Mouse (Mus musculus) heart, postnatal 0 days (tissue): ENCODE data around the gene Arl15. TPM values are rescaled to one million over a fixed set of nuclear protein-coding genes. Genes with fewer than 3 reads are reported as not detected.

ENCODE experiments used
- ATAC-seq: fragments of 200-750 bp; cut with Nextera tagmentation; 2 replicates; pipeline ENCODE4 v1.8.0; 2017; ENCODE audit warnings: low read depth, moderate number of reproducible peaks, moderate library complexity; ENCODE audit not compliant: insufficient read depth
- DNase-seq: peaks from one replicate; pipeline ENCODE4 v3.0.0-alpha.2; 2016; ENCODE audit warnings: low spot score
- H3K27ac ChIP-seq: fragments of 300-500 bp; sonication (generic); 2 replicates; pipeline ENCODE4 v1.5.1; 2014; ENCODE audit warnings: low read depth, mild to moderate bottlenecking
- H3K27me3 ChIP-seq: fragments of 300-500 bp; sonication (generic); 2 replicates; pipeline ENCODE4 v1.6.1; 2014; ENCODE audit warnings: low read length, mixed read lengths; ENCODE audit not compliant: control insufficient read depth, insufficient read depth
- H3K36me3 ChIP-seq: fragments of 300-500 bp; sonication (generic); replicated peaks from 2 replicates; pipeline ENCODE4 v1.6.1; 2014; ENCODE audit warnings: low read length, mixed read lengths; ENCODE audit not compliant: control insufficient read depth, insufficient read depth
- H3K4me1 ChIP-seq: fragments of 300-500 bp; sonication (generic); 2 replicates; pipeline ENCODE4 v1.6.1; 2014; ENCODE audit warnings: antibody characterized with exemption; ENCODE audit not compliant: control insufficient read depth, insufficient read depth
- H3K4me2 ChIP-seq: fragments of 300-500 bp; sonication (generic); 2 replicates; pipeline ENCODE4 v1.6.1; 2014; ENCODE audit warnings: low read depth, mild to moderate bottlenecking, low read length, moderate library complexity
- H3K4me3 ChIP-seq: fragments of 300-500 bp; sonication (generic); 2 replicates; pipeline ENCODE4 v1.5.1; 2014; ENCODE audit warnings: low read depth, low read length
- H3K9ac ChIP-seq: fragments of 300-500 bp; sonication (generic); replicated peaks from 2 replicates; pipeline ENCODE4 v1.6.1; 2014; ENCODE audit warnings: low read depth, low read length, mixed read lengths
- H3K9me3 ChIP-seq: fragments of 300-500 bp; sonication (generic); replicated peaks from 2 replicates; pipeline ENCODE4 v1.6.1; 2016; ENCODE audit warnings: low read length; ENCODE audit not compliant: control insufficient read depth
- CTCF ChIP-seq: IDR thresholded peaks from 2 replicates; pipeline ENCODE4 v1.5.1; 2016; ENCODE audit warnings: antibody characterized with exemption, control low read depth, low read depth
- EP300 ChIP-seq: IDR thresholded peaks from 2 replicates; pipeline ENCODE4 v1.6.1; 2016; ENCODE audit warnings: antibody characterized with exemption, low read depth
- WGBS: fragments of 180-500 bp; shearing (Covaris S2); extraction: QIAGEN DNeasy Blood & Tissue Kit; methylation state at CpG from one replicate; pipeline ENCODE4 v1.1.7; 2014; 5-methylcytosine and 5-hydroxymethylcytosine counted together
- polyA plus RNA-seq: library from polyadenylated mRNA; unstranded; fragments of >200 nt; fragmentation: Nextera tagmentation; extraction: Ambion mirVana; gene quantifications from 2 replicates; pipeline ENCODE4 v1.2.1, GENCODE M21; 2015
- total RNA-seq: library from RNA; depleted of rRNA; stranded (reverse); fragments of >200 nt; gene quantifications from 2 replicates; pipeline ENCODE4 v1.2.3, GENCODE M21; 2014; ENCODE audit warnings: low replicate concordance

Arl15 gene
- total and polyA plus RNA-seq, 2 experiments from 2014 or later = 3.9 to 16.5 TPM

DNA sequence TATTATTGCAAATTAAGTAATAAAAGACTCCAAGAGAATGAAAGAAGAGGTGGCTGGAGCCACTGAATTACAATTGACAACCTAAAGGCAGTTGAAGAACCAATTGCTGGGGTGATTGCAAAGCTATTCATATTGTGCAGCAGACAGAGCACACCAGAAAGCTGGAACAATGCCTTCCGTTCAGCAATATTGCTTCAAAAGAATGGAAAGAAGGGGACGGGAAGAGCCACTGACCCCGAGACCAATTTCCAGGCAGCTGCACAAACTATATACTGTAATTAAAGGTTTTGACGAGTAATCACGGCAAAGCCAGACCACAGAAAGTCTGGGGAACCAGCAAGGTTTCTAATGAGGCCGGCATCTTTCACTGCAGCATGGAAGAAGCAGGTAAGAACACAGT, 181.4 kb downstream of the Arl15 start:
- no peak for ATAC-seq
- 80% methylated on average over 6 of the region's 6 CpGs for WGBS
- H3K9me3 ChIP-seq = no peaks in the 10 kb centered on the region
- no peak overlapping the region for H3K9ac ChIP-seq
- no peaks in the 10 kb centered on the region for H3K36me3 ChIP-seq
- DNase-seq = no peak
- H3K4me3 ChIP-seq = no peak overlapping the region
- no peaks in the 10 kb centered on the region for H3K27me3 ChIP-seq
- H3K4me2 ChIP-seq = no peak overlapping the region
- H3K27ac ChIP-seq = no peak overlapping the region
- no peaks in the 10 kb centered on the region for H3K4me1 ChIP-seq
- no peak for TF ChIP-seq CTCF
- TF ChIP-seq EP300 = no peak

DNA sequence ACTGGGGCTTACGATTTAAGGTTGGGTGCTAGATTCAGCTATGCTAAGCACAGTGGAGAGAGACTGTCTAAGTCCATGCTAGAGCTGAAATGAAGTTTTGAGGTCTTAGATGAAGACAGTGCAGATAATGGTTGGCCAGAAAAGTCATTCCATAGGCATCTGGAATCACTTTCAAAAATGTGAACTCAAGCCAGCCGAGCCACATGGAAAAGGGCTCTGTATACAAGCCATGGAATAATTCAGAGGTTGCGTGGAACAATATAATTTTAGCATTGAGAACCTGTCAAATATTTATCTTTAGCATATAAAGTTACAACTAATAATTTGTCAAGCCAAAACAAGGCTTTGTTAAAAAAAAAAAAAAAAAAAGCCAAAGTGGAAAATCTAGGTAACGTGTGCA, 182.6 kb downstream of the Arl15 start:
- Histone ChIP-seq H3K36me3 (no peaks in the 10 kb centered on the region), H3K9me3 (no peaks in the 10 kb centered on the region), H3K9ac (no peak overlapping the region), H3K27ac (no peak overlapping the region), H3K27me3 (no peaks in the 10 kb centered on the region), H3K4me1 (no peaks in the 10 kb centered on the region), H3K4me2 (no peak overlapping the region), H3K4me3 (no peak overlapping the region)
- DNase-seq (no peak), ATAC-seq (no peak)
- TF ChIP-seq CTCF = no peak
- no peak for TF ChIP-seq EP300
- WGBS = 87% methylated on average over 4 of the region's 4 CpGs

DNA sequence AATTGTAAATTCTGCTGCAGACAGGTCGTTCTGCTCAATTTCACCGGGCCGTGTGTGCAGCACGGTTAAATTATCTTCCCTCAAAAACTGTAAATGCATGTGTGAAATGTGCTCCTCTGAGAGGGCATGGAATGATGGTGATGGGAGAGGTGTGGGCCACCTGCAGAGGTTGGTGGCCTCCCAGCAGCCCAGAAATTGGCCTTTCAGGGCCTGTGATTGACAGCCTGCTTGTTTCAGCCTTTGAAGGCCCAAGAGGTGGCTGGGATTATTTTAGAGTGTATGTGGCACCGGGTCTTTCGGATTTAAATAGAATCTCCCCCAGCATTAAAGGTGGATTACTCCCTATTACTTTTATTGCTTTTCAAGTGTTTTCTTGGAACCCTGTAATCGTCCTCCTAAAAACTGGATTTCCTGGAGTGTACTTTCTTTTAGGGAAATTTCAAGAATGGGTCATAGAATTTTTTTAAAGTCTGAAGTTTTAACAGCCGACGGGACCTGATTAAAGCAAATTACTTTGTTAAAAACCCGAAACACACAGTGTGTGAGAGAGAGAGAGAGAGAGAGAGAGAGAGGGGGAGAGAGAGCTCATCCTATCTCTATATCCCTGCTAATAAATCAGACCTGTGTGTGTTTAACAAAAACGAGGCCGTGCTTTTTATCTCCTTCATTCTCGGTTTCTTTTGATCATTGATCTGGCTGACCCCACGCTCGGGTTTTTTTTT, 186.6 kb downstream of the Arl15 start:
- Histone ChIP-seq H3K36me3 (no peaks in the 10 kb centered on the region), H3K4me3 (no peak overlapping the region), H3K4me1 (no peaks in the 10 kb centered on the region), H3K27me3 (no peaks in the 10 kb centered on the region), H3K9ac (no peak overlapping the region), H3K27ac (no peak overlapping the region), H3K9me3 (no peaks in the 10 kb centered on the region), H3K4me2 (no peak overlapping the region)
- WGBS = 71% methylated on average over 15 of the region's 15 CpGs
- TF ChIP-seq EP300 (no peak), CTCF (no peak)
- no peak for ATAC-seq
- no peak for DNase-seq

DNA sequence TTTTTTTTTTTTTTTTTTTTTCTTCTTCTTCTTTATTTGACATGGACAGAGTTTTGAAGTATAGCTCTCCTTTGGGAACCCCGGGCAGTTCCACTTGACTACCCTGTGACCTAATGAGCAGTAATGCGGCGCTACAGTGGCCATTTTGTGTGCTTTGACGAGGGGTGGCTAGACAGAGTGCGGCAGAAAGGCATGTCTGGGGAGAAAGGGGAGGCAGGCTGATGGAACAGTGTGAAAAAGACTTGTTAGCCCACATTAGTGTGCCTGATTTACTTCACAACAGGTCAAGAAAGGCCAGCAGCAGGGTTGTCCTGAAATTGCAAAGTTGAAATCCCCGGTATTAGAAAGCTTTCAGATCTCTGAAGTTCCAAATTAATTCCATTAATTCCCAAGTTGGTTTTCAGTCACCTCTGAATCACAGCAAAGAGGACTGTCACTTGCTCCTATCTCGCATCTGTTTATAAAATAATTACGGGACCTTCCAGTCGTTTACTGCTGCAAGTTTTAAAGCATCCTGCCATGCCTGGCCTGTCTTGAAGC, 187.2 kb downstream of the Arl15 start:
- DNase-seq = no peak
- WGBS = 71% methylated on average over 9 of the region's 9 CpGs
- Histone ChIP-seq H3K4me3 (no peak overlapping the region), H3K36me3 (no peaks in the 10 kb centered on the region), H3K4me2 (no peak overlapping the region), H3K27ac (no peak overlapping the region), H3K9ac (no peak overlapping the region), H3K27me3 (no peaks in the 10 kb centered on the region), H3K9me3 (no peaks in the 10 kb centered on the region), H3K4me1 (no peaks in the 10 kb centered on the region)
- no peak for ATAC-seq
- TF ChIP-seq EP300 = no peak
- TF ChIP-seq CTCF = no peak

DNA sequence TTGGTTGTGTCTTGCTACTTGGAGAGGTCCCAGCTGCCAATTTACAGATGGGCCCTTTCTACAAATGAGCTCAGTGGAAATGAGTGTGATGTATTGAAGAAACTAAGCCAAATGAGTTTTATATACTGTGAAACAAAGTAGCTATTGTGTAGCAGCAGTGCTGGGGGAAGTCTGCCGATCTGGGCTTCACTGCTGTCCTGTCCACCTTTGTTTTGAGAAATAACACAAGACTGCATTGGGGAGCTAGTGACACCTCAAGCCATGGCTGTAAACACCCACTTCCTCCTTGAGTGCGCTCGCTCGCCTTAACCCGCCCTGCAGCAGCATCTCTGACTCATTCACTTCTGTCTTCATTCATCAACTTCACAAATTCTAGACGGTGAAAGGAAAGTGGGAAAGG, 189.3 kb downstream of the Arl15 start:
- TF ChIP-seq CTCF (no peak), EP300 (no peak)
- Histone ChIP-seq H3K36me3 (no peaks in the 10 kb centered on the region), H3K9ac (no peak overlapping the region), H3K4me2 (no peak overlapping the region), H3K27me3 (no peaks in the 10 kb centered on the region), H3K4me3 (no peak overlapping the region), H3K4me1 (no peaks in the 10 kb centered on the region), H3K9me3 (no peaks in the 10 kb centered on the region), H3K27ac (no peak overlapping the region)
- WGBS = 53% methylated on average over 6 of the region's 6 CpGs
- ATAC-seq = no peak
- no peak for DNase-seq

DNA sequence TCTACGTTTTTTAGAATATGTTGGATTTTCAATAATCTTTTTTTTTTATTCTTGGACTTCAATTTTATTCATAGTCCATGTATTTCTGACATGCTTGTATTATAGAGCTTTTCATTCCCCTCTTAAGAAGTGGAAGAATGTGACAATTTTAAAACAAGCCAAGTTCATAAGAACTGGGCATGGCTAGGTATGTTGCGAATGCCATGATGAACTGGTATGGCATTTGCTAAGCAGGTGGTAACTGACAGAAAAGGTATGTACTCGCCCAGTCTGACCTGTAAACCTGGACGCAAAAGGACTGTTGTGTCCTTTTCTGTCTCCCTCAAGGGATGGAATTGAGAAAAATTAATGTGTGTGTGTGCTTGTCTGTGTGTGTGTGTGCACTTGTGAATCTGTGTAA, 190.2 kb downstream of the Arl15 start:
- ATAC-seq = no peak
- H3K27me3 ChIP-seq = no peaks in the 10 kb centered on the region
- no peak overlapping the region for H3K9ac ChIP-seq
- no peak for DNase-seq
- H3K4me3 ChIP-seq = no peak overlapping the region
- WGBS = 90% methylated on average over 4 of the region's 4 CpGs
- no peak overlapping the region for H3K4me2 ChIP-seq
- no peaks in the 10 kb centered on the region for H3K36me3 ChIP-seq
- no peak overlapping the region for H3K27ac ChIP-seq
- H3K9me3 ChIP-seq = no peaks in the 10 kb centered on the region
- no peaks in the 10 kb centered on the region for H3K4me1 ChIP-seq
- TF ChIP-seq CTCF (no peak), EP300 (no peak)
